Mouse (Mus musculus): ENCODE measurements around the gene Gm20388. TPM values are rescaled to one million over a fixed set of nuclear protein-coding genes. Genes with fewer than 3 reads are reported as not detected.
A peak's percentile ranks its signal among the peaks of the same experiment; 100 is the strongest.
"Not testable (repeated sequence)": the region's sequence is repeated elsewhere in the genome, so short reads cannot be mapped to it uniquely, and the experiment has no call there.

The Gm20388 gene
- polyA plus RNA-seq, 1 experiment from 2014 or later, result 3.6 TPM

DNA sequence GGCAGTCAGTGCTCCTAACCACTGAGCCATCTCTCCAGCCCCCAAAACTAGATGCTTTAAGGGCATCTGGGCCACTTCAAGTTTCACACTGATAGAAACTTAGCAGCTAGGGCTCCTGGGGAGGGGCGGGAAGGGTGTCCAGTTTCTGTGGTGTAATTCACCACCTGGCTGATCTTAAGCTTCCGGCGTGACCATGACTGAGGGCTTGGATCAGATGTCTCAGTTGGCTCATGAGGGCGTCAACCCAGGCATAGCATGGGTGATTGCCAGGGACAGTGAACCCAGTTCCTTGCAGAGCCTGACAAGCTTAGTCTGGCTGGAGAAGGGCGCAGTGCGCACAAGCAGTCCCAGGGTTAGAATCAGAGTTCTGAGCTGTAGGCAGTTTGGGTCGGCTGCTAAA is 868.5 kb downstream of the Gm20388 start:
- DNase-seq (ENCODE audit: low spot score), result no peak
- Histone ChIP-seq H3K27me3 (replicated peaks; ENCODE audit: low read depth, poor library complexity, severe bottlenecking) (peaks cover 19% of the 10 kb centered on the region), H3K4me3 (no peak overlapping the region), H3K9me3 (no peaks in the 10 kb centered on the region; the same call in 1 of the 2 replicates), H3K36me3 (replicated peaks) (no peaks in the 10 kb centered on the region), H3K4me1 (peaks cover 3% of the 10 kb centered on the region; the same call in 1 of the 2 replicates), H3K27ac (replicated peaks) (no peak overlapping the region)
- 93% methylated on average over 7 of the region's 7 CpGs for whole genome bisulfite sequencing

GRCm38 (mm10) chr8:120783781-120784180 is 873.1 kb downstream of the Gm20388 start:
- DNase-seq (ENCODE audit: low spot score), result no peak
- Histone ChIP-seq H3K4me1 (no peaks in the 10 kb centered on the region), H3K9me3 (no peaks in the 10 kb centered on the region; the same call in 1 of the 2 replicates), H3K27me3 (replicated peaks; ENCODE audit: low read depth, poor library complexity, severe bottlenecking) (peaks cover 9% of the 10 kb centered on the region; the same call in 1 of the 2 replicates), H3K36me3 (replicated peaks) (no peaks in the 10 kb centered on the region), H3K27ac (replicated peaks) (no peak overlapping the region), H3K4me3 (no peak overlapping the region)
- 87% methylated on average over 4 of the region's 4 CpGs for WGBS

DNA sequence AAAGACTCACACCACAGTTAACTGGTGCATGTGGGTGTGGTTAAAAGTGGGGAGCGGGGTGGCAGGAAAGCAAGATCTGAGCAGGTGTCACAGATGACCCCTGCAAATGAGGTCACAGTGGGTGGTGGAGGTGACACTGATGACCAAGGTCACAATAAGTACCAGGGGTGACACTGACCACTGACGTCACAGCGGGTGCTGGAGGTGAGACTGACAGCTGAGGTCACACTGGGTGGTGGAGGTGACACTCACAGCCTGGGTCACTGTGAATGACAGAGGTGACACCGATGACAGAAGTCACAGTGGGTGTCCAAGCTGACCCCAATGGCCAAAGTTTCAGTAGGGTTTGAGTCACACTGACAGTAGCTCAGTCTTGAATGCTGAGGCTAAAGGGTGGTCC is 876.1 kb downstream of the Gm20388 start:
- H3K4me3 ChIP-seq, result no peak overlapping the region
- DNase-seq (ENCODE audit: low spot score), result no peak
- 85% methylated on average over 4 of the region's 4 CpGs for WGBS
- H3K9me3 ChIP-seq, result no peaks in the 10 kb centered on the region
- no peak overlapping the region for H3K27ac ChIP-seq (replicated peaks)
- H3K36me3 ChIP-seq (replicated peaks), result no peaks in the 10 kb centered on the region
- H3K4me1 ChIP-seq, result 0 out of 2 replicates have a peak, but pooled peaks cover 3% of the 10 kb centered on the region
- H3K27me3 ChIP-seq (replicated peaks; ENCODE audit: low read depth, poor library complexity, severe bottlenecking), result peaks cover 9% of the 10 kb centered on the region; the same call in 1 of the 2 replicates

GRCm38 (mm10) chr8:120787631-120788030 is 877.0 kb downstream of the Gm20388 start:
- peaks cover 15% of the 10 kb centered on the region; the same call in 1 of the 2 replicates for H3K27me3 ChIP-seq (replicated peaks; ENCODE audit: low read depth, poor library complexity, severe bottlenecking)
- H3K36me3 ChIP-seq (replicated peaks), result no peaks in the 10 kb centered on the region
- 46% methylated on average over 5 of the region's 5 CpGs for WGBS
- no peaks in the 10 kb centered on the region for H3K9me3 ChIP-seq
- no peak overlapping the region for H3K4me3 ChIP-seq
- H3K4me1 ChIP-seq, result 0 out of 2 replicates have a peak, but pooled peaks cover 3% of the 10 kb centered on the region
- no peak for DNase-seq (ENCODE audit: low spot score)
- no peak overlapping the region; the same call in 1 of the 2 replicates for H3K27ac ChIP-seq (replicated peaks)

DNA sequence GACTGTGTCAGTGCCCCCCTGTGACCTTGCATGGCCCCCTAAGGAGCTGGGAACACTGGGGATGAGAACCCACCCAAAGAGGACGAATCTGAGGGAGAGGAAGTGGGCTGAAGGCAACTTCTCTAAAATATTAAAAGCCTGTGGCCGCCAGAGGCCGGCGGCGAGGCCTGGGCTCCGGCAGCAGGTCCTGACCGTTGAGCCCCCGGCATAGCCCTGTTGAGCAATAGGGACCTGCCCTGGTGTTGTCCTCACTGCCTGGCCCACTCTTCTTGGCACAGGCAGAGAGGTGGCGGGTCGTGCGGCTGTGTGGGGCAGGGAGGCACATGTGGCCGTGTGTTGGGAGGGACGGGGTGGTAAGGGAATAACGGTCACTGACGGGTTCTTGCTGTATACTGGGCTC is 882.1 kb downstream of the Gm20388 start:
- H3K9me3 ChIP-seq, result no peaks in the 10 kb centered on the region
- H3K27me3 ChIP-seq (replicated peaks; ENCODE audit: low read depth, poor library complexity, severe bottlenecking), result peaks cover 15% of the 10 kb centered on the region
- no peaks in the 10 kb centered on the region for H3K36me3 ChIP-seq (replicated peaks)
- no peak overlapping the region for H3K27ac ChIP-seq (replicated peaks)
- WGBS, result 85% methylated on average over 15 of the region's 15 CpGs
- DNase-seq (ENCODE audit: low spot score), result no peak
- H3K4me1 ChIP-seq, result 0 out of 2 replicates have a peak, but pooled peaks cover 3% of the 10 kb centered on the region
- H3K4me3 ChIP-seq, result no peak overlapping the region

- no peak overlapping the region for H3K4me3 ChIP-seq
- no peaks in the 10 kb centered on the region for H3K36me3 ChIP-seq (replicated peaks)
- peaks cover 22% of the 10 kb centered on the region for H3K27me3 ChIP-seq (replicated peaks; ENCODE audit: low read depth, poor library complexity, severe bottlenecking)
- WGBS, result 51% methylated on average over 9 of the region's 9 CpGs
- peak; percentile 90 for DNase-seq (ENCODE audit: low spot score)
- H3K27ac ChIP-seq (replicated peaks), result no peak overlapping the region
- H3K9me3 ChIP-seq, result no peaks in the 10 kb centered on the region
- H3K4me1 ChIP-seq, result peaks cover 7% of the 10 kb centered on the region
Observed at GRCm38 (mm10) chr8:120795944-120796635, 885.4 kb downstream of the Gm20388 start.

GRCm38 (mm10) chr8:120797019-120797727 is 886.5 kb downstream of the Gm20388 start:
- no peaks in the 10 kb centered on the region for H3K36me3 ChIP-seq (replicated peaks)
- no peak overlapping the region for H3K4me3 ChIP-seq
- H3K4me1 ChIP-seq, result peaks cover 10% of the 10 kb centered on the region
- H3K27me3 ChIP-seq (replicated peaks; ENCODE audit: low read depth, poor library complexity, severe bottlenecking), result peaks cover 32% of the 10 kb centered on the region
- H3K9me3 ChIP-seq, result no peaks in the 10 kb centered on the region
- no peak overlapping the region for H3K27ac ChIP-seq (replicated peaks)
- 88% methylated on average over 9 of the region's 9 CpGs for WGBS
- no peak for DNase-seq (ENCODE audit: low spot score)

DNA sequence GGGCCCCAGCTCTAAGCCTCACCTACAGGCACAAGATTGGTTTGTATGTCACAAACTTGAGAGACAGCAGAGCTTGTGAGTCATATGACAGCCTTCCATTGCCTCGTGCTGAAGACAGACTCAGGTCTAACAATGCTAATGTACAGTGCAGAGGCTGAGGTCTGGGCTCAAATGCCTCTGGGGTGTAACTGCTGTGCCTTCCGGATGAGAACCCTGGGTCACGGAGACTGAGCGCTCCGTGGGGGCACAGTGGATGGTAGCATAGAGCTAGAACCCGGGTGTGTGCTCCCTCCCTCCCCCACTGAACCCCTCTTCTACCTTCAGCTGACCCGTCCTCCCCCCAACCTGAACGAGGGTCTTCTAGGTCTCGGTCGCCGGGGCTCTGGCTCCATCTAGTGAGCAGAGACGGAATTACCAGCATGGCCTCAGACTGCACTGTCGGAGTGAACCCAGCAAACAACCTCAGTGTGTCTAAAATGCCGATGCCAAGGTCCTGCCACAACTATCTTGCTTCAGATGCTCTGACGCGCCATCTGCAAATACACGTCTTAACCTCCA is 889.7 kb downstream of the Gm20388 start:
- DNase-seq (ENCODE audit: low spot score), result peak; percentile 73
- H3K36me3 ChIP-seq (replicated peaks), result no peaks in the 10 kb centered on the region
- H3K27me3 ChIP-seq (replicated peaks; ENCODE audit: low read depth, poor library complexity, severe bottlenecking), result peaks cover 40% of the 10 kb centered on the region
- 0 out of 2 replicates have a peak overlapping the region, but pooled peaks have one; percentile 24 for H3K27ac ChIP-seq (replicated peaks)
- 7% methylated on average over 17 of the region's 17 CpGs for whole genome bisulfite sequencing
- peak overlapping the region; percentile 36 for H3K4me3 ChIP-seq
- peaks cover 10% of the 10 kb centered on the region for H3K4me1 ChIP-seq
- no peaks in the 10 kb centered on the region for H3K9me3 ChIP-seq

DNA sequence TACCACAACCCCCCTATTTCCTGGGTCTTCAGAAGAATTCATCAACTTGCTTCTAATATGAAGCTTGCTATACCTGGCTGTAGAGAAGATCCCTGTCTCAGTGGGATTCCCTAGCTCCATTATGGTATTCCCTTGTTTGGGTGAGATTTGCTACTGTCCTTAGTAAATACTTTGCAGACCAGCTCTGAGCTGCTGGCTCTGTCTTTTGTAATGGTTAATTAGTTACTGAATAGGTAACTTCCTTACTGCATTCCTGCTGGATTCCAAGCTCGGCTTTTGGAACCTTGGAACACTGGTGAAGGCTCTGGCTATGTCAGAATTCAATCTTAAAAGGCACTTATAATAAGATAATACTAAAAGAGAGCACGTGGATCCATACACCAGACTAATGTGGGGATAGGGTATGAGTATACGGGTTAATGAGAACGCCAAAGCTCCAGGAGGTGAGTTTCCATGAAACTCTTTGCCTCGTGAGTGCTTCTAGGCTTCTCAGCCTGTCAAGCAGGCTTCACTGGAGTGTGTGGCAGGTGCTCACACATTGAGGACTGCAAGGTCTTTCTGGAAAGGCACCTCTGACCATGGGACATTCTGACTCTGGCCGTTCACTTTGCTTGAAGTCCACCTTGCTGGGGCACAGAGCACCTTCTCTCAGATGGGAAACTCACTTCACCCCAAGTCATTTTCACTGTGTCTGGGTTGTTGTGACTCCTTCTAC is 893.2 kb downstream of the Gm20388 start:
- not testable (repeated sequence) for H3K9me3 ChIP-seq; H3K27ac ChIP-seq (replicated peaks); H3K4me3 ChIP-seq; DNase-seq (ENCODE audit: low spot score); H3K36me3 ChIP-seq (replicated peaks)
- WGBS, result 60% methylated on average over 6 of the region's 6 CpGs
- peaks cover 29% of the 10 kb centered on the region for H3K4me1 ChIP-seq
- peaks cover 66% of the 10 kb centered on the region for H3K27me3 ChIP-seq (replicated peaks; ENCODE audit: low read depth, poor library complexity, severe bottlenecking)

- Histone ChIP-seq H3K4me1 (peaks cover 37% of the 10 kb centered on the region), H3K4me3 (no peak overlapping the region), H3K36me3 (replicated peaks) (no peaks in the 10 kb centered on the region), H3K27ac (replicated peaks) (no peak overlapping the region), H3K9me3 (no peaks in the 10 kb centered on the region), H3K27me3 (replicated peaks; ENCODE audit: low read depth, poor library complexity, severe bottlenecking) (peaks cover 75% of the 10 kb centered on the region)
- DNase-seq (ENCODE audit: low spot score), result no peak
- 79% methylated on average over 3 of the region's 3 CpGs for WGBS
Observed at GRCm38 (mm10) chr8:120804741-120805140, 894.1 kb downstream of the Gm20388 start.

DNA sequence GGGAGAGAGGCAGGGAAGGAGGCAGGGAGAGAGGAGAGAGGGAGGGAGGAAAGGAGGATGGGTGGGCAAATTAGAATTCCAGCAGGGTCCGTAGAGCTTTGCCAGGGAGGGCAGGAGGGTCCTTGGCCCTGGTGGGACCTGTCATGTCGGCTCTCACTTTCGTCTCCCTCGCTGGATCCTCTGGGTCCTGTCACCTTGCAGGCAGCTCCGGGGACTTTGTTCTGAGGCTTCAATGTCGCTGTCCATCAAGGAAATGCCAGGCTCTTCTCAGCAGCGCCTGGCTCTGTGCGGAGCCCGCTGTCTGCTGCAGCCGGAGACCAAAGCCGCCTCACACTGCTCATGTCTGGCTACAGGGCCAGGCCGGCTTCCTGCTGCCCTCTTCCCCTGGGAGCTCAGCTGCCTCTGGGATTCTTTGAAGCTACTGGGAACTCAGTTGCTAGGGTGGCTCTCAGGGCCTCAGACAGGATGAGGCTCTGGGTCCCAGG is 896.2 kb downstream of the Gm20388 start:
- no peaks in the 10 kb centered on the region for H3K36me3 ChIP-seq (replicated peaks)
- 60% methylated on average over 12 of the region's 12 CpGs for WGBS
- peaks cover 67% of the 10 kb centered on the region for H3K27me3 ChIP-seq (replicated peaks; ENCODE audit: low read depth, poor library complexity, severe bottlenecking)
- no peak for DNase-seq (ENCODE audit: low spot score)
- H3K4me3 ChIP-seq, result no peak overlapping the region
- peaks cover 26% of the 10 kb centered on the region for H3K4me1 ChIP-seq
- H3K27ac ChIP-seq (replicated peaks), result no peak overlapping the region
- no peaks in the 10 kb centered on the region for H3K9me3 ChIP-seq

GRCm38 (mm10) chr8:120807719-120808118 is 897.1 kb downstream of the Gm20388 start:
- DNase-seq (ENCODE audit: low spot score), result peak; percentile 34
- H3K4me1 ChIP-seq, result peaks cover 27% of the 10 kb centered on the region

More at GRCm38 (mm10) chr8:120807719-120808118, 897.1 kb downstream of the Gm20388 start:
- no peaks in the 10 kb centered on the region for H3K9me3 ChIP-seq
- no peaks in the 10 kb centered on the region for H3K36me3 ChIP-seq (replicated peaks)
- H3K27me3 ChIP-seq (replicated peaks; ENCODE audit: low read depth, poor library complexity, severe bottlenecking), result peaks cover 58% of the 10 kb centered on the region
- 58% methylated on average over 6 of the region's 6 CpGs for WGBS
- H3K27ac ChIP-seq (replicated peaks), result no peak overlapping the region
- H3K4me3 ChIP-seq, result no peak overlapping the region

Measured in embryonic facial prominence, embryonic 10.5 days (tissue).